ENCODE assay signal across 7 mouse cellular contexts in the genomic region with DNA sequence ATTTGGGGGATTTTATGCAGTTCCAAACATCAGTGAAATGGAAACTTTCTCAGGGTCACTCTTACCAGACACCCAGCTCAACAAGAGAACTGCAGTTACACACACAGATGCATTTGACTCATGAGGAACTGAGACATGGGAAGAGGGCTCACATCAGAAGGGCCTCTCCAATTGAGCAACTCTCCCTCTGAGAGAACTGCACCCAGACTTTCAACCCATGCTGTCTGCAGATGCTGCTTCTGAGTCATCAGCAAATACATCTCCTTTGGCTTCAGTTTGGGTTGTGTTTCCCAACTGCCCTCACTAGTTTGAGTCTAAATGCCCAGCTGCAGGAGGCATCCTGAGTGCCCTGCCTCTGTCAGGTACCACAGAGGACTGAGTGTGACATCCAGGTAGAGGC. TPM values are rescaled to one million over a fixed set of nuclear protein-coding genes. Genes with fewer than 3 reads are reported as not detected.
A peak's percentile ranks its signal among the peaks of the same experiment; 100 is the strongest.
DNase-seq lines count a peak whose midpoint lies in the region; ATAC-seq lines count a peak whose summit lies in the region.
"Not testable (repeated sequence)": the region's sequence is repeated elsewhere in the genome, so short reads cannot be mapped to it uniquely, and the experiment has no call there.

No protein-coding gene starts in this region.

- not testable (repeated sequence) for H3K4me2 ChIP-seq in liver, embryonic 15.5 days

- ATAC-seq in liver, embryonic 15.5 days (ENCODE audit: insufficient read depth): 0 out of 2 replicates have a peak, but pooled peaks have one; percentile 12
- peak; percentile 99 for ATAC-seq in megakaryocyte progenitor cell, adult 5-6 weeks (replicated peaks; ENCODE audit: poor library complexity)

- not testable (repeated sequence) for H3K4me1 ChIP-seq in liver, embryonic 15.5 days (replicated peaks)

- peak; percentile 86 for DNase-seq in 416B (ENCODE audit: low read depth)
- DNase-seq in adipocyte (ENCODE audit: low spot score): peak; percentile 12
- DNase-seq in c-Kit-positive CD71-negative TER-119-negative erythroid progenitor cells, embryonic 14.5 days (ENCODE audit: low read depth): peak; percentile 13
- peak; percentile 21 for DNase-seq in layer of hippocampus, adult 11-12 months (ENCODE audit: low spot score)
- peak; percentile 16 for DNase-seq in lung, postnatal 25 days (ENCODE audit: low spot score)

- H3K4me3 ChIP-seq in liver, embryonic 15.5 days (replicated peaks): not testable (repeated sequence)

- not testable (repeated sequence) for H3K36me3 ChIP-seq in liver, embryonic 15.5 days (replicated peaks)

- not testable (repeated sequence) for H3K9me3 ChIP-seq in liver, embryonic 15.5 days (replicated peaks)

- H3K27me3 ChIP-seq in liver, embryonic 15.5 days: not testable (repeated sequence)

- not testable (repeated sequence) for H3K9ac ChIP-seq in liver, embryonic 15.5 days

- H3K27ac ChIP-seq in liver, embryonic 15.5 days (replicated peaks): peak overlapping the region; percentile 41; the same call in 1 of the 2 replicates

RNA-seq across cellular contexts. Expression of a gene that starts 18.8 kb away (rescaled TPM):
- polyA plus RNA-seq in liver, embryonic 15.5 days (2015; fragmentation: Nextera tagmentation; extraction: Ambion mirVana): 1.7 and 1.8 TPM in 2 replicates
- total RNA-seq in megakaryocyte progenitor cell, adult 5-6 weeks (2015): 26.1 and 27.7 TPM in 2 replicates
- 33.6 and 41.1 TPM in 2 replicates for total RNA-seq in megakaryocyte progenitor cell, adult 5-6 weeks (2017)

RNA-seq across cellular contexts. Expression of a gene that starts 58.5 kb away (rescaled TPM):
- polyA plus RNA-seq in liver, embryonic 15.5 days (2015; fragmentation: Nextera tagmentation; extraction: Ambion mirVana): 17.5 and 18.0 TPM in 2 replicates
- total RNA-seq in megakaryocyte progenitor cell, adult 5-6 weeks (2015): 91.6 and 107 TPM in 2 replicates
- 67.9 and 72.2 TPM in 2 replicates for total RNA-seq in megakaryocyte progenitor cell, adult 5-6 weeks (2017)

Comparison
In these comparisons a context has a peak if more than half of its experiments do, and no peak if none do; other contexts are left out.
1. DNase-seq: peak in every context shown above with its lines; median percentile 86 in 416B; 21 in layer of hippocampus, adult 11-12 months; 16 in lung, postnatal 25 days; 13 in c-Kit-positive CD71-negative TER-119-negative erythroid progenitor cells, embryonic 14.5 days; 12 in adipocyte.